ENCODE assay signal across 14 mouse cellular contexts in the genomic region with DNA sequence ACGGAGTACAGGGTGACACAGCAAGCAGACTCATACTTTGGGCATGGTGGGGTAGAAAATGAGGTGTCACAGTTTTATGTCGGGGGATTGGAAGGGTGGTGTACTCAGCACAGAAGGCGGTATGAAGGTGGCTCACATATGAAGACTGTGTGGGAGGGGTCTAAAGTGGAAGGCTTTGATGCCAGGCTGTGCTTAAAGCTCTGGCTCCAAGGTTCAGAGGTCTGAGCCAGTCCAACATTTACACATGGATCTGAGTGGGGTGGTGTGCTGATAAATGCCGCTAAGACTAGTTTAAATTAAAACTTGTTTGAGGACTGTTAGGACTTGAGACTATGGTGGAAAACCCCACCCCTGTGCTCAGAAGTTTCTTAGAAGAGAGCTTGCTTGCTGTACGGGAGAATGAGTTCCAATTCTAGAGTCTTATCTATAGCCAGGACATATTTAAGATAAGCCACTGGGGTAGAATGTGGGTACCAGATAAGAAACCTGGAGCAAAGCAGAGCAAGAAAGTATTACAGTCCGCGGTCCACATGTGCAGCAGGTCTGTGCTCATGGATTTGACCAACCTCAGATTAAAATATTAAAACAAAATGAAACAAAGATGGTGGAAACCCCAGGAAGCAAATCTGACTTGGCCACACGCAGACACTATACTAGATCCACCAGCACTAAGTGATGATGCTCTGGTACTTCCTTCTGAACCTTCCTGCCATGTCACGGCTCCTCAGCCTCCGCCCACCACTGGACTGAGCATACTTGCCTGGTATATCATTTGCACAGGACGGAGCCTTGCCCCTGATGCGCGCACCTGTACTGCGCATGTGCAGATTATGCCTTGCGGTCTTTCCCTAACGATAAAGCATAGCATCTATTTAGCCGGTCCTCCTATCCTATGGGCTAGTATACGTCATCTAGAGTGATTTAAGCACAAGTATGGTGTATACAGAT. TPM values are rescaled to one million over a fixed set of nuclear protein-coding genes. Genes with fewer than 3 reads are reported as not detected.
DNase-seq lines count a peak whose midpoint lies in the region; ATAC-seq lines count a peak whose summit lies in the region.
"Had no signal": no experiment of that assay in that cellular context is flagged by ENCODE, and none has a peak within 500 bp of the region (broad histone marks: within the 10 kb centered on the region; RNA-seq: fewer than 3 reads in every experiment).

No protein-coding gene starts in this region.

- H3K9me3 ChIP-seq in hindbrain, embryonic 10.5 days: no peaks in the 10 kb centered on the region
- no peaks in the 10 kb centered on the region for H3K9me3 ChIP-seq in hindbrain, embryonic 14.5 days (ENCODE audit: control insufficient read depth, low read length)
- no peaks in the 10 kb centered on the region for H3K9me3 ChIP-seq in liver, embryonic 13.5 days (replicated peaks)
- no peaks in the 10 kb centered on the region for H3K9me3 ChIP-seq in stomach, embryonic 14.5 days (ENCODE audit: control insufficient read depth, low read depth, low read length)
- H3K9me3 ChIP-seq: limb, embryonic 12.5 days had no signal

- no peak for ATAC-seq in hindbrain, embryonic 14.5 days (ENCODE audit: low FRiP score)
- ATAC-seq in liver, embryonic 13.5 days (ENCODE audit: low read depth): peak; percentile 83
- peak; percentile 75 for ATAC-seq in stomach, embryonic 14.5 days (ENCODE audit: insufficient number of reproducible peaks, insufficient read depth, low FRiP score, low read depth)
- ATAC-seq: activated CD4-positive, CD25-positive, alpha-beta regulatory T cell, adult 4 months; hindbrain, postnatal 0 days; midbrain, embryonic 16.5 days had no signal

- no peak for DNase-seq in hindbrain, embryonic 10.5 days (ENCODE audit: low spot score)
- no peak for DNase-seq in hindbrain, embryonic 14.5 days (ENCODE audit: low spot score)
- DNase-seq in c-Kit-positive CD71-positive TER-119-positive erythroid progenitor cells, embryonic 14.5 days (ENCODE audit: low spot score): peak; percentile 93
- DNase-seq in liver, embryonic 13.5 days: peak; percentile 90
- no peak for DNase-seq in adrenal gland, postnatal 4 days (ENCODE audit: low spot score in 2 of 2)
- no peak for DNase-seq in cerebellum, postnatal 36 days
- DNase-seq: cerebellum, adult 2 months had no signal

- no peak overlapping the region for H3K4me2 ChIP-seq in hindbrain, embryonic 14.5 days (replicated peaks)
- peak overlapping the region; percentile 65 for H3K4me2 ChIP-seq in liver, embryonic 13.5 days
- H3K4me2 ChIP-seq in stomach, embryonic 14.5 days (replicated peaks; ENCODE audit: low read depth, low read length): no peak overlapping the region
- H3K4me2 ChIP-seq: limb, embryonic 12.5 days had no signal

- H3K36me3 ChIP-seq in hindbrain, embryonic 10.5 days: no peaks in the 10 kb centered on the region
- no peaks in the 10 kb centered on the region for H3K36me3 ChIP-seq in hindbrain, embryonic 14.5 days (replicated peaks; ENCODE audit: control insufficient read depth, insufficient read depth)
- H3K36me3 ChIP-seq in liver, embryonic 13.5 days: no peaks in the 10 kb centered on the region
- H3K36me3 ChIP-seq in stomach, embryonic 14.5 days (ENCODE audit: control insufficient read depth, insufficient read depth, low read length): no peaks in the 10 kb centered on the region
- H3K36me3 ChIP-seq: limb, embryonic 12.5 days had no signal

- H3K9ac ChIP-seq in hindbrain, embryonic 14.5 days: no peak overlapping the region
- H3K9ac ChIP-seq in liver, embryonic 13.5 days: peak overlapping the region; percentile 78
- H3K9ac ChIP-seq in stomach, embryonic 14.5 days (replicated peaks; ENCODE audit: low read depth, low read length): no peak overlapping the region
- H3K9ac ChIP-seq: limb, embryonic 12.5 days had no signal

- WGBS in hindbrain, embryonic 10.5 days: 89% methylated on average over 18 of the region's 18 CpGs
- 94% methylated on average over 18 of the region's 18 CpGs for whole genome bisulfite sequencing in hindbrain, embryonic 14.5 days
- 21% methylated on average over 18 of the region's 18 CpGs for WGBS in liver, embryonic 13.5 days (ENCODE audit: insufficient replicate concordance)
- 79% methylated on average over 18 of the region's 18 CpGs for WGBS in stomach, embryonic 14.5 days

- peak overlapping the region; percentile 41; the same call in 1 of the 2 replicates for H3K27ac ChIP-seq in hindbrain, embryonic 10.5 days
- no peak overlapping the region for H3K27ac ChIP-seq in hindbrain, embryonic 14.5 days
- peak overlapping the region; percentile 100 for H3K27ac ChIP-seq in liver, embryonic 13.5 days
- peak overlapping the region; percentile 39; the same call in 1 of the 2 replicates for H3K27ac ChIP-seq in stomach, embryonic 14.5 days (ENCODE audit: low read length)
- H3K27ac ChIP-seq: hindbrain, postnatal 0 days; layer of hippocampus, adult 2 months; limb, embryonic 12.5 days had no signal

- no peaks in the 10 kb centered on the region for H3K27me3 ChIP-seq in hindbrain, embryonic 10.5 days (ENCODE audit: insufficient read depth, poor library complexity, severe bottlenecking)
- H3K27me3 ChIP-seq in hindbrain, embryonic 14.5 days (ENCODE audit: control insufficient read depth, insufficient read depth, low read length): no peaks in the 10 kb centered on the region
- 0 out of 2 replicates have a peak, but pooled peaks cover 10% of the 10 kb centered on the region for H3K27me3 ChIP-seq in liver, embryonic 13.5 days
- no peaks in the 10 kb centered on the region for H3K27me3 ChIP-seq in stomach, embryonic 14.5 days (ENCODE audit: control insufficient read depth, insufficient read depth, low read length)
- H3K27me3 ChIP-seq: CH12.LX; limb, embryonic 12.5 days had no signal

- peaks cover 6% of the 10 kb centered on the region; the same call in 1 of the 2 replicates for H3K4me1 ChIP-seq in hindbrain, embryonic 10.5 days (replicated peaks)
- no peaks in the 10 kb centered on the region for H3K4me1 ChIP-seq in hindbrain, embryonic 14.5 days (replicated peaks; ENCODE audit: control insufficient read depth, insufficient read depth, low read length)
- H3K4me1 ChIP-seq in liver, embryonic 13.5 days (replicated peaks): peaks cover 95% of the 10 kb centered on the region
- peaks cover 2% of the 10 kb centered on the region; the same call in 1 of the 2 replicates for H3K4me1 ChIP-seq in stomach, embryonic 14.5 days (ENCODE audit: control insufficient read depth, insufficient read depth, low read length)

- H3K4me3 ChIP-seq in hindbrain, embryonic 10.5 days: no peak overlapping the region
- no peak overlapping the region for H3K4me3 ChIP-seq in hindbrain, embryonic 14.5 days (replicated peaks; ENCODE audit: low read length)
- H3K4me3 ChIP-seq in liver, embryonic 13.5 days (replicated peaks): peak overlapping the region; percentile 30
- no peak overlapping the region for H3K4me3 ChIP-seq in stomach, embryonic 14.5 days (ENCODE audit: low read depth, low read length)
- H3K4me3 ChIP-seq: layer of hippocampus, adult 2 months; limb, embryonic 12.5 days had no signal

RNA-seq across cellular contexts. Expression of a gene that starts 48.2 kb away (rescaled TPM):
- polyA plus RNA-seq in hindbrain, embryonic 10.5 days (2016; fragmentation: Nextera tagmentation; extraction: Ambion mirVana): 28.5 and 29.6 TPM in 2 replicates
- polyA plus RNA-seq in hindbrain, embryonic 14.5 days (2014; fragmentation: Nextera tagmentation; extraction: Ambion mirVana): 33.8 and 36.9 TPM in 2 replicates
- 20.1 and 20.4 TPM in 2 replicates for polyA plus RNA-seq in liver, embryonic 13.5 days (2015; fragmentation: Nextera tagmentation; extraction: Ambion mirVana)
- 31.8 and 34.3 TPM in 2 replicates for polyA plus RNA-seq in stomach, embryonic 14.5 days (2014; fragmentation: Nextera tagmentation; extraction: Ambion mirVana)
- 100 to 1,000 TPM in 1 of 2 experiments, 10 to 100 TPM in 1; 97.4 to 117 TPM for total RNA-seq in adrenal gland, postnatal 4 days (2021)

RNA-seq across cellular contexts. Expression of a gene that starts 48.9 kb away (rescaled TPM):
- polyA plus RNA-seq in hindbrain, embryonic 10.5 days (2016; fragmentation: Nextera tagmentation; extraction: Ambion mirVana): 1.1 and 1.9 TPM in 2 replicates
- polyA plus RNA-seq in hindbrain, embryonic 14.5 days (2014; fragmentation: Nextera tagmentation; extraction: Ambion mirVana): 1.6 and 2.2 TPM in 2 replicates
- polyA plus RNA-seq in liver, embryonic 13.5 days (2015; fragmentation: Nextera tagmentation; extraction: Ambion mirVana): 11.4 and 12.2 TPM in 2 replicates
- polyA plus RNA-seq in stomach, embryonic 14.5 days (2014; fragmentation: Nextera tagmentation; extraction: Ambion mirVana): 2.1 and 3.3 TPM in 2 replicates
- total RNA-seq in adrenal gland, postnatal 4 days (2021): 1 to 10 TPM; 4.4 to 4.6 TPM
- total RNA-seq: CH12.LX had no signal

Comparison
In these comparisons a context has a peak if more than half of its experiments do, and no peak if none do; other contexts are left out.
1. DNase-seq: peak in c-Kit-positive CD71-positive TER-119-positive erythroid progenitor cells, embryonic 14.5 days (single experiment) and liver, embryonic 13.5 days (single experiment); none in hindbrain, embryonic 10.5 days (single experiment), hindbrain, embryonic 14.5 days (single experiment), adrenal gland, postnatal 4 days (0 of 2) and cerebellum, postnatal 36 days (0 of 2).